In the genomic region with DNA sequence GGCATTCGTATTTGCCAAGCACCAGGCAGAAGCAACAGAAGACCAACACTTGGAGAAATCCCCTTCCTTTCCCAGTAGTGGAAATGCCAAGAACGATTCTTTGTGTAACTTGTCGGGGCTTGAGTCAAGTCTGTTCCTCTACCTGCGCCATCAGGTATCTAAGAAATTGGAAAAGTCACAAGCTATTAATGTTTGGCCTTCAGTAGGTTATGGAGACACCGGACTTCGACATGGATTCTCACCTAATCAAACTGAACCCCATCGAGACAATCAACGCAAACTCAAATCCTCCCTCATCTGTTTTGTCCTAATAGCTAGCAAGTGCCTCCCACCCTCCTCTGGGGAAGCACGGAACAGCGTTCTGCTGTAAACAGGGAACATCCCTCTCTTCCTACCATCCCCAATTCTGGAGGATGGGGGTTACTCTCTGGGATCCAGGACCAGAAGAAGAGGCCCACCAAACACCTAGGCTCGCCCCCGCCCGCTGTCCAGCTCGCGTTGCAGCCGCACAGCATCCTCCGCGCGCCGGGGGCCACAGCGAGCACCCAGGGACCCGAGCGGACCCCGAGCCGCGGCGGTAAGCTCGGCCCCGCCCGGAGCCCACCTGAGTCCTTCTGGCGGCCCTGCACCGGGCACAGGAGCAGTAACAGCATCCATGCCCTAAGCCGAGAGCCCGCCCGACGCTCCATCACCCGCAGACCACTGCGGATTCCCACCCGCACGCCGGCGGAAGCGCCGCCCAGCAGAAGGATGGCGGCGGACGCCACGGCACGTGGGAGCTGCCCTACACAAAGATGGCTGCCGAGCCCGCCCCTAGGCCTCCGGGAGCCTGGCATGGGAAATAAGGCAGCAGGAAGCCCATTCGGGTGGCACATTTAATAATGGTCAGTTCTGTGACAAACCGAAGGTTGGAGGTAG, we compare ENCODE assay signal across 8 mouse cellular contexts. TPM values are rescaled to one million over a fixed set of nuclear protein-coding genes. Genes with fewer than 3 reads are reported as not detected.
DNase-seq lines count a peak whose midpoint lies in the region; ATAC-seq and TF ChIP-seq lines count a peak whose summit lies in the region.

A gene (minus strand): TSS at position 780 of the 918 bp plus-strand sequence.

- peak within 1 kb of the TSS; percentile 94 for H3K9ac ChIP-seq in forebrain, embryonic 16.5 days (replicated peaks; ENCODE audit: low read depth, low read length)

- H3K27me3 ChIP-seq in forebrain, embryonic 16.5 days (replicated peaks; ENCODE audit: control insufficient read depth, insufficient read depth, low read length): peaks cover 4% of the 10 kb centered on the region

- peak; percentile 69; the same call in 1 of the 2 replicates for TF ChIP-seq POLR2A in lung, adult 2 months (IDR thresholded peaks at IDR 0.05; ENCODE audit: borderline replicate concordance, extremely low read depth, low read depth, low read length)

- H3K4me1 ChIP-seq in forebrain, embryonic 16.5 days (replicated peaks; ENCODE audit: control insufficient read depth, insufficient read depth, low read length): peaks cover 16% of the 10 kb centered on the region
- peaks cover 7% of the 10 kb centered on the region; the same call in 1 of the 2 replicates for H3K4me1 ChIP-seq in lung, adult 2 months (ENCODE audit: control insufficient read depth, insufficient read depth, low read length)

- intact Hi-C loops in heart, postnatal 25 days (cut with DNase I): loop anchor here (2.0 kb wide), 1 partner anchor 27 kb away; a partner anchor contains a TSS

- H3K4me2 ChIP-seq in forebrain, embryonic 16.5 days (ENCODE audit: low read length): peak within 1 kb of the TSS; percentile 79

- ATAC-seq in forebrain, embryonic 16.5 days: peak; percentile 98
- ATAC-seq in neutrophil, adult 5-6 weeks (ENCODE audit: extremely low read depth, insufficient number of reproducible peaks, low FRiP score, poor library complexity, severe bottlenecking): peak; percentile 75; the same call in 1 of the 2 replicates

- no peak for TF ChIP-seq CTCF in lung, adult 2 months (IDR thresholded peaks at IDR 0.05; ENCODE audit: insufficient read depth, low read length)

- H3K9me3 ChIP-seq in forebrain, embryonic 16.5 days (ENCODE audit: control insufficient read depth, low read length): no peaks in the 10 kb centered on the region

- peak within 1 kb of the TSS; percentile 20; the same call in 1 of the 2 replicates for H3K27ac ChIP-seq in forebrain, embryonic 16.5 days (ENCODE audit: low read length)

- 0 out of 2 replicates have a peak, but pooled peaks cover 2% of the 10 kb centered on the region for H3K36me3 ChIP-seq in forebrain, embryonic 16.5 days (ENCODE audit: control insufficient read depth, insufficient read depth)

- DNase-seq in ES-CJ7 (ENCODE audit: low read depth, low spot score): peak; percentile 62
- peak; percentile 84 for DNase-seq in cerebellum, adult 11-12 months
- DNase-seq in heart, postnatal 25 days (ENCODE audit: low spot score): peak; percentile 65
- DNase-seq in layer of hippocampus, adult 18-20 months (ENCODE audit: low spot score in 2 of 2): peak; percentile 76 to 90
- DNase-seq in lung, adult 2 months: peak; percentile 77
- peak; percentile 82 for DNase-seq in testis, postnatal 14 days (ENCODE audit: low spot score)

- H3K4me3 ChIP-seq in forebrain, embryonic 16.5 days (replicated peaks; ENCODE audit: low read length): peak within 1 kb of the TSS; percentile 92
- H3K4me3 ChIP-seq in lung, adult 2 months (replicated peaks; ENCODE audit: extremely low read depth, low read depth, low read length): peak within 1 kb of the TSS; percentile 82

- 2% methylated on average over 54 of the region's 54 CpGs for WGBS in forebrain, embryonic 16.5 days
- WGBS in lung, adult 2 months: 2% methylated on average over 54 of the region's 54 CpGs

RNA-seq across cellular contexts. Expression of the gene that starts here (rescaled TPM):
- 66.0 and 70.5 TPM in 2 replicates for polyA plus RNA-seq in forebrain, embryonic 16.5 days (2015; fragmentation: Nextera tagmentation; extraction: Ambion mirVana)
- total RNA-seq in heart, postnatal 25 days (2021): 10 to 100 TPM in 1 of 2 experiments, 1 to 10 TPM in 1; 9.5 to 10.4 TPM
- total RNA-seq in layer of hippocampus, adult 18-20 months (2021): 10 to 100 TPM; 48.8 to 49.6 TPM
- polyA plus RNA-seq in lung, adult 2 months (2012; rRNA removed): 17.5 and 27.8 TPM in 2 replicates
- total RNA-seq in neutrophil, adult 5-6 weeks (2017): 16.6 and 18.5 TPM in 2 replicates

Comparison
In these comparisons a context has a peak if more than half of its experiments do, and no peak if none do; other contexts are left out.
1. Peak in every context shown above with its lines: DNase-seq, ATAC-seq, H3K4me3 ChIP-seq and H3K27ac ChIP-seq.